Mouse (Mus musculus) liver, adult 2 months (tissue): ENCODE data around the gene Pabpc4.

ENCODE experiments used
- CTCF ChIP-seq: fragments of 200-500 bp; IDR thresholded peaks from 2 replicates; pipeline ENCODE4 v1.5.1; 2011; ENCODE audit warnings: low read depth, low read length, control low read depth
- POLR2A ChIP-seq: fragments of 200-500 bp; IDR thresholded peaks from 2 replicates; pipeline ENCODE4 v1.6.1; 2011; ENCODE audit warnings: low read length, control low read depth; ENCODE audit not compliant: insufficient read depth; ENCODE audit errors: extremely low read depth

DNA sequence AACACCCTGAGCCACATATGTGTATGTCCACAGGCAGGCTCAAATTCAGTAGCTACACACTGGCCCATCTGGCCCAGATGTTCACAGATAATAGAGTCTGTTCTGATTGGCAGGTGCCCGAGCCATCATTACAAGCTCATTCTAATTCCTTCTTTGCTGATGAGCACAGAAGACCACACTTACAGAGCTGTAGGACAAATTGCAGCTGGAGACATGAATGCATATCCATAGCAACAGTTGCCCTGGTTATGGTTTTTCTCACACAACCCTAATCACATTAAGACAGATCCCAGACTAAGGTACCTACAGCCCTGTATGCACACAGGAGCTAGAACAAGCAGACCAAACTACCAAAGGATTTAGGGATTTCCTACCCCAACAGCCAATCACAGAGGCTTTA lies 46.8 kb upstream of the Pabpc4 start:
- no peak for TF ChIP-seq POLR2A
- no peak for TF ChIP-seq CTCF
